Mouse (Mus musculus) cerebellum, adult 2 months (tissue): ENCODE measurements around the gene Il34. TPM values are rescaled to one million over a fixed set of nuclear protein-coding genes. Genes with fewer than 3 reads are reported as not detected.
A peak's percentile ranks its signal among the peaks of the same experiment; 100 is the strongest.

Source experiments
- DNase-seq, 2 experiments: peaks; one replicate each; pipeline ENCODE4 v3.0.0; 2021
- H3K27ac ChIP-seq: fragments of 200-500 bp; 2 replicates; pipeline ENCODE4 v1.5.1; 2012; ENCODE audit warnings: low read length, control low read depth, inconsistent platforms; ENCODE audit not compliant: insufficient read depth
- H3K27me3 ChIP-seq: fragments of 200-500 bp; 2 replicates; pipeline ENCODE4 v1.6.1; 2012; ENCODE audit warnings: inconsistent platforms, mild to moderate bottlenecking, low read length, moderate library complexity; ENCODE audit not compliant: control insufficient read depth, insufficient read depth
- H3K4me1 ChIP-seq: fragments of 200-500 bp; 2 replicates; pipeline ENCODE4 v1.6.1; 2011; ENCODE audit warnings: low read length; ENCODE audit not compliant: control insufficient read depth, insufficient read depth
- H3K4me3 ChIP-seq: fragments of 200-500 bp; replicated peaks from 2 replicates; pipeline ENCODE3; 2011; ENCODE audit warnings: mild to moderate bottlenecking, low read depth, low read length, control low read depth; ENCODE audit not compliant: insufficient read depth
- CTCF ChIP-seq: fragments of 200-500 bp; IDR thresholded peaks from 2 replicates; pipeline ENCODE4 v1.5.1; 2011; ENCODE audit warnings: low read depth, mild to moderate bottlenecking, control low read depth, low read length, moderate library complexity, borderline replicate concordance; ENCODE audit not compliant: insufficient read depth
- POLR2A ChIP-seq: fragments of 200-500 bp; IDR thresholded peaks from 2 replicates; pipeline ENCODE4 v1.6.1; 2011; ENCODE audit warnings: low read length, control low read depth, borderline replicate concordance; ENCODE audit not compliant: insufficient read depth
- WGBS: fragments of 180-500 bp; shearing (Covaris S2); methylation state at CpG from one replicate; pipeline ENCODE4 v1.1.7; 2018; 5-methylcytosine and 5-hydroxymethylcytosine counted together
- polyA plus RNA-seq: library from polyadenylated mRNA; depleted of rRNA; stranded (reverse); fragments of >200 nt; gene quantifications from 2 replicates; pipeline ENCODE4 v1.2.3, GENCODE M21; 2012; rRNA removed

Il34 gene
- polyA plus RNA-seq, 1 experiment = 21.1 TPM

- no peak overlapping the region for H3K4me3 ChIP-seq
- WGBS = 80% methylated on average over 5 of the region's 5 CpGs
- TF ChIP-seq POLR2A = no peak
- TF ChIP-seq CTCF = no peak
- no peak overlapping the region for H3K27ac ChIP-seq
- no peak for DNase-seq
- peaks cover 39% of the 10 kb centered on the region for H3K4me1 ChIP-seq
- H3K27me3 ChIP-seq = no peaks in the 10 kb centered on the region
Measured at GRCm38 (mm10) chr8:110697571-110697970, 108.2 kb downstream of the Il34 start.

GRCm38 (mm10) chr8:110696051-110696450 is 109.7 kb downstream of the Il34 start:
- H3K4me3 ChIP-seq = no peak overlapping the region
- no peak for DNase-seq
- no peak for TF ChIP-seq CTCF
- TF ChIP-seq POLR2A = no peak
- no peaks in the 10 kb centered on the region for H3K27me3 ChIP-seq
- H3K27ac ChIP-seq = peak overlapping the region; percentile 72
- peaks cover 29% of the 10 kb centered on the region for H3K4me1 ChIP-seq
- WGBS = 45% methylated on average over 4 of the region's 4 CpGs

- WGBS = 7% methylated on average over 5 of the region's 5 CpGs
- DNase-seq = peak; percentile 73 to 74
- TF ChIP-seq POLR2A (no peak), CTCF (no peak)
Measured at GRCm38 (mm10) chr8:110695431-110695830, 110.3 kb downstream of the Il34 start.

GRCm38 (mm10) chr8:110694826-110695225 is 110.9 kb downstream of the Il34 start:
- WGBS = 18% methylated on average over 4 of the region's 4 CpGs
- no peak overlapping the region for H3K4me3 ChIP-seq
- no peaks in the 10 kb centered on the region for H3K27me3 ChIP-seq
- peak overlapping the region; percentile 72 for H3K27ac ChIP-seq
- peaks cover 29% of the 10 kb centered on the region for H3K4me1 ChIP-seq
- no peak for TF ChIP-seq POLR2A
- no peak for TF ChIP-seq CTCF
- DNase-seq = peak; percentile 66 to 72

More at GRCm38 (mm10) chr8:110695431-110695830, 110.3 kb downstream of the Il34 start:
- Histone ChIP-seq H3K4me1 (peaks cover 29% of the 10 kb centered on the region), H3K27me3 (no peaks in the 10 kb centered on the region), H3K4me3 (no peak overlapping the region), H3K27ac (peak overlapping the region; percentile 72)

- WGBS = 52% methylated on average over 5 of the region's 5 CpGs
- peak overlapping the region; percentile 72; the same call in 1 of the 2 replicates for H3K27ac ChIP-seq
- no peak overlapping the region for H3K4me3 ChIP-seq
- peaks cover 29% of the 10 kb centered on the region for H3K4me1 ChIP-seq
- no peaks in the 10 kb centered on the region for H3K27me3 ChIP-seq
- DNase-seq = peak in 1 of 2 experiments; percentile 26
- TF ChIP-seq CTCF (no peak), POLR2A (no peak)
Measured at GRCm38 (mm10) chr8:110694226-110694625, 111.5 kb downstream of the Il34 start.

Other genes starting within 250 kb of the Il34 start
- 37.6 and 39.9 TPM in 2 replicates for gene Vac14, start 187.3 kb downstream of the Il34 start, polyA plus RNA-seq
- 257 and 288 TPM in 2 replicates for gene Mtss1l, start 84.4 kb downstream of the Il34 start, polyA plus RNA-seq
- 56.5 and 60.2 TPM in 2 replicates for gene Cog4, start 40.7 kb upstream of the Il34 start, polyA plus RNA-seq
- gene Sf3b3, start 40.9 kb upstream of the Il34 start, polyA plus RNA-seq = 44.5 and 49.9 TPM in 2 replicates
- gene Fuk, start 96.6 kb upstream of the Il34 start, polyA plus RNA-seq = 27.1 and 31.0 TPM in 2 replicates
- 81.1 and 88.6 TPM in 2 replicates for gene St3gal2, start 114.0 kb upstream of the Il34 start, polyA plus RNA-seq
- gene Ddx19a, start 191.9 kb upstream of the Il34 start, polyA plus RNA-seq = 29.4 and 32.1 TPM in 2 replicates
- gene Ddx19b, start 225.8 kb upstream of the Il34 start, polyA plus RNA-seq = 13.6 and 14.9 TPM in 2 replicates
- 101 and 108 TPM in 2 replicates for gene Aars, start 227.2 kb upstream of the Il34 start, polyA plus RNA-seq